Mouse (Mus musculus) erythroblast, embryonic 14.5 days (primary cell): ENCODE data around the gene Arhgap1.

ENCODE experiments used
- GATA1 ChIP-seq: IDR thresholded peaks from 2 replicates; pipeline ENCODE4 v1.6.1; 2012; ENCODE audit warnings: low read length, inconsistent platforms, mixed read lengths
- TAL1 ChIP-seq: IDR thresholded peaks from 3 replicates; pipeline ENCODE4 v1.6.1; 2012; ENCODE audit warnings: low read length, inconsistent platforms, mixed read lengths

DNA sequence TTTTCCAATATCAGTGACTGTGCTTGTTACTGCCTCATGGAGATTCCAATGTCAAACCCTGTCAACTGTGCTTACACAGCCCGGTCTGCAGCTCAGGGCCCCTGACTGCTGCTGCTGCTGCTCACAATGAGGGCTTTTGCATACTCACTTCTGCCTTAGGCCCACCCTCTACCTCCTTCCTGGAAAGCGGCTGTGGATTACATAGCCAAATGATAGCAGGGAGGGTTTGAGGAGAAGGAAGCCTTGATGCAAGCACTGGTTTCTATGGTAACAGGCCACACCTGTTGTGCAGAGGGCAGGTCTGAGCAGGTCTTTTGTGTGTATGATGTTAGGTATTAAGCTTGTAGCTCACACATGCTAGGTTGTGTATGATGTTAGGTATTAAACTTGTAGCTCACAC lies 18.1 kb downstream of the Arhgap1 start:
- TF ChIP-seq GATA1 = no peak
- no peak for TF ChIP-seq TAL1
